Mouse (Mus musculus) liver, embryonic 14.5 days (tissue): ENCODE measurements around the gene Gba. TPM values are rescaled to one million over a fixed set of nuclear protein-coding genes. Genes with fewer than 3 reads are reported as not detected.

Source experiments
- ATAC-seq: fragments of 200-750 bp; cut with Nextera tagmentation; 2 replicates; pipeline ENCODE4 v1.8.0; 2017; ENCODE audit warnings: moderate number of reproducible peaks, mild to moderate bottlenecking, moderate library complexity; ENCODE audit not compliant: insufficient read depth
- DNase-seq, 3 experiments: peaks; one replicate each; pipeline ENCODE4 v3.0.0-alpha.2; 2012 to 2013; ENCODE audit warnings: low read depth in 3 of 3, low spot score in 3 of 3
- H3K27ac ChIP-seq: fragments of 300-500 bp; sonication (generic); 2 replicates; pipeline ENCODE4 v1.5.1; 2014; ENCODE audit warnings: moderate library complexity, mild to moderate bottlenecking, control low read depth, inconsistent platforms
- H3K27me3 ChIP-seq: fragments of 300-500 bp; sonication (generic); 2 replicates; pipeline ENCODE4 v1.6.1; 2014; ENCODE audit warnings: mild to moderate bottlenecking, low read length, moderate library complexity; ENCODE audit not compliant: control insufficient read depth, insufficient read depth
- H3K36me3 ChIP-seq: fragments of 300-500 bp; sonication (generic); replicated peaks from 2 replicates; pipeline ENCODE4 v1.6.1; 2014; ENCODE audit warnings: low read depth; ENCODE audit not compliant: control insufficient read depth, insufficient read depth
- H3K4me1 ChIP-seq, 2 experiments: fragments of 200-500 bp in 1 of 2; fragments of 300-500 bp in 1 of 2; sonication (generic) in 1 of 2; replicated peaks; 2 replicates each; pipeline ENCODE4 v1.6.1; 2012 to 2014; ENCODE audit warnings: antibody characterized with exemption in 1 of 2, inconsistent platforms in 1 of 2, low read length in 1 of 2; ENCODE audit not compliant: control insufficient read depth in 2 of 2, insufficient read depth in 2 of 2
- H3K4me2 ChIP-seq: fragments of 300-500 bp; sonication (generic); 2 replicates; pipeline ENCODE4 v1.6.1; 2014; ENCODE audit warnings: low read depth, mild to moderate bottlenecking, control low read depth, moderate library complexity
- H3K4me3 ChIP-seq, 2 experiments: fragments of 200-500 bp in 1 of 2; fragments of 300-500 bp in 1 of 2; sonication (generic) in 1 of 2; 2 replicates each; pipeline ENCODE4 v1.5.1; 2012 to 2014; ENCODE audit warnings: low read depth in 2 of 2, low read length in 2 of 2, mild to moderate bottlenecking in 2 of 2, control low read depth in 1 of 2, inconsistent platforms in 1 of 2, moderate library complexity in 1 of 2; ENCODE audit not compliant: insufficient read depth in 1 of 2
- H3K9ac ChIP-seq: fragments of 300-500 bp; sonication (generic); replicated peaks from 2 replicates; pipeline ENCODE4 v1.6.1; 2014; ENCODE audit warnings: mild to moderate bottlenecking, control low read depth, moderate library complexity
- H3K9me3 ChIP-seq: fragments of 300-500 bp; sonication (generic); 2 replicates; pipeline ENCODE4 v1.6.1; 2016; ENCODE audit warnings: low read length, mixed read lengths; ENCODE audit not compliant: control insufficient read depth
- CTCF ChIP-seq: IDR thresholded peaks from 2 replicates; pipeline ENCODE4 v1.5.1; 2016; ENCODE audit warnings: antibody characterized with exemption, low read depth, control low read depth
- EP300 ChIP-seq: IDR thresholded peaks from 2 replicates; pipeline ENCODE4 v1.6.1; 2016; ENCODE audit warnings: antibody characterized with exemption, low read depth
- WGBS: fragments of 180-500 bp; shearing (Covaris S2); extraction: QIAGEN DNeasy Blood & Tissue Kit; methylation state at CpG from one replicate; pipeline ENCODE4 v1.1.7; 2014; ENCODE audit not compliant: insufficient replicate concordance; 5-methylcytosine and 5-hydroxymethylcytosine counted together
- polyA plus RNA-seq, 2 experiments: library from polyadenylated mRNA; depleted of rRNA in 1 of 2; stranded (reverse) in 1 of 2; unstranded in 1 of 2; fragments of >200 nt; fragmentation: Nextera tagmentation in 1 of 2; extraction: Ambion mirVana in 1 of 2; gene quantifications; 2 replicates each; pipeline versions ENCODE4 v1.2.1 to v1.2.3; 2012 to 2014

Gene Gba
- polyA plus RNA-seq (2012; rRNA removed) = 16.5 and 19.9 TPM in 2 replicates
- 20.7 and 21.2 TPM in 2 replicates for polyA plus RNA-seq (2014; fragmentation: Nextera tagmentation; extraction: Ambion mirVana)

DNA sequence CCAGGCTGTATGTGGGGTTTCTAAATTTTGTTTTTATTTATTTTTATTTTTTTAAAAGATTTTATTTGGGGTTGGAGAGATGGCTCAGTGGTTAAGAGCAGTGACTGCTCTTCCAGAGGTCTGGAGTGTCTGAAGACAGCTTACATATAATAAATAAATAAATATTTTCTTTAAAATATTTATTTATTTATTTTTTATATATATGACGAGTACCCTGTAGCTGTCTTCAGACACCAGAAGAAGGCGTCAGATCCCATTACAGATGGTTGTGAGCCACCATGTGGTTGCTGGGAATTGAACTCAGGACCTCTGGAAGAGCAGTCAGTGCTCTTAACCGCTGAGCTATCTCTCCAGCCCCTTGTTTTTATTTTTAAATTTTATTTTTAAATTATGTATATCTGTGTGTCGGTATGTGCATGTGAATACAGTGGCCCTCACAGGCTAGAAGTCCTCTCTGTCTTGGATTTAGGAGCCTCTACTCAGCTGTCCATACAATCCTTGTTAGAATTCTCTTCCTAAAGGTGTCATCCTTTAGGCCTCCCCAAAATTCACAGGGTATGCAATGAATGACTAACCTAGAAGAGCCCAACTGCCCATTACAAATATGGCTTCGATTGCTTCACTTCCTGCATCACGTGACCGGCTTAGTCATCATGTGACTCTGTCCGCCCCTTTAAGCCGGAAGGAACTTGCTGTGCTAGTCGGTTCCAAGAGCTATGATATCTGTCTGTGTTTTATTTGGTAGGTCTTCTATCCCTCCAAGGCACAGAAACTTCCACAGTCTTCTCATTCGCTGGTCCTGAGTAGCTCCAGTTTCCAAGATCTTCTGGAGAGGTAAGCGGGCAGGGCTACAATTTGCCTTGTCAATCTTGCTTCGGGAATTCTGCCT lies at the start of gene Gba:
TSS of gene Gba (plus strand) at position 676 of the 889 bp plus-strand sequence.
- H3K27ac ChIP-seq = peak within 1 kb of the TSS; percentile 38
- TF ChIP-seq CTCF = no peak
- TF ChIP-seq EP300 = peak; percentile 32; the same call in 1 of the 2 replicates
- peaks cover 0 to 5% of the 10 kb centered on the region in 2 experiments; a peak in 3 of 4 replicates for H3K4me1 ChIP-seq
- no peaks in the 10 kb centered on the region for H3K27me3 ChIP-seq
- H3K9ac ChIP-seq = peak within 1 kb of the TSS; percentile 64
- H3K4me3 ChIP-seq = peak within 1 kb of the TSS; percentile 64 to 95
- H3K36me3 ChIP-seq = peaks cover 3% of the 10 kb centered on the region; the same call in 1 of the 2 replicates
- DNase-seq (peak; percentile 83 to 85 (median 84)), ATAC-seq (peak; percentile 85)
- WGBS = 21% methylated on average over 13 of the region's 13 CpGs
- H3K9me3 ChIP-seq = no peaks in the 10 kb centered on the region
- H3K4me2 ChIP-seq = peak within 1 kb of the TSS; percentile 80

GRCm38 (mm10) chr3:89156951-89157350 lies 45.8 kb upstream of the Gba start:
- no peak for ATAC-seq
- H3K9me3 ChIP-seq = no peaks in the 10 kb centered on the region
- no peak overlapping the region for H3K9ac ChIP-seq
- 57% methylated on average over 8 of the region's 8 CpGs for WGBS
- no peaks in the 10 kb centered on the region for H3K36me3 ChIP-seq
- H3K4me3 ChIP-seq = no peak overlapping the region
- H3K27me3 ChIP-seq = peaks cover 9% of the 10 kb centered on the region
- peaks cover 8 to 16% of the 10 kb centered on the region in 2 experiments for H3K4me1 ChIP-seq
- no peak for DNase-seq
- no peak overlapping the region for H3K4me2 ChIP-seq
- H3K27ac ChIP-seq = no peak overlapping the region
- TF ChIP-seq EP300 = no peak
- no peak for TF ChIP-seq CTCF

- no peak overlapping the region for H3K4me2 ChIP-seq
- no peak overlapping the region for H3K9ac ChIP-seq
- peaks cover 9% of the 10 kb centered on the region for H3K27me3 ChIP-seq
- no peaks in the 10 kb centered on the region for H3K36me3 ChIP-seq
- H3K9me3 ChIP-seq = no peaks in the 10 kb centered on the region
- TF ChIP-seq CTCF (no peak), EP300 (no peak)
- no peak for DNase-seq
- no peak for ATAC-seq
- H3K27ac ChIP-seq = no peak overlapping the region
- peaks cover 3 to 10% of the 10 kb centered on the region in 2 experiments; a peak in 3 of 4 replicates for H3K4me1 ChIP-seq
- WGBS = 21% methylated on average over 7 of the region's 7 CpGs
- H3K4me3 ChIP-seq = no peak overlapping the region
Measured at GRCm38 (mm10) chr3:89158651-89159050, 44.1 kb upstream of the Gba start.

DNA sequence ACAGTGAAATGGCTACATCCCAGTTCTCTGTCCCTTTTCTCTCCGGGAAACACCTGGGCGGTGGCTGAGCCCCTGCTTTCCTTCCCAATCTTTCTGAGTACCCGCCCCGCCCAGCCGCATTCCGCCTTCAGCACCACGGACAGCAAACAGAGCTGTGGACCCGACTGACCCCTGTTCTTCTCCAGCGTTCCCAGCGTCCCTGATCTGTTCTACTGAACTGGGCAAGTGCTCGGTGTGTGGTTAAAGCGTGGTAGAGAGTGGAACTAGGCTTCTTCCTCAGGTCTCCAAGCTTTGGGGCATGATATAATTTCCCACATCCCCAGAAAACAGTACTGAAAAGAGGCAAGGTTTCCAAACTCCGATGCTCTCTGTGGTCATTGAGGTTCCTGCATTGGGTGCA lies 43.5 kb upstream of the Gba start:
- no peak for TF ChIP-seq EP300
- no peak for TF ChIP-seq CTCF
- Histone ChIP-seq H3K4me3 (peak overlapping the region; percentile 51 to 60; a peak in 3 of 4 replicates), H3K9ac (no peak overlapping the region), H3K27ac (no peak overlapping the region), H3K27me3 (peaks cover 9% of the 10 kb centered on the region), H3K36me3 (no peaks in the 10 kb centered on the region), H3K4me1 (peaks cover 9 to 15% of the 10 kb centered on the region in 2 experiments; a peak in 3 of 4 replicates), H3K9me3 (no peaks in the 10 kb centered on the region), H3K4me2 (peak overlapping the region; percentile 88)
- ATAC-seq (no peak), DNase-seq (no peak)
- 0% methylated on average over 13 of the region's 13 CpGs for WGBS
